Mouse (Mus musculus): Measurements from ENCODE around the gene Abca13. TPM values are rescaled to one million over a fixed set of nuclear protein-coding genes. Genes with fewer than 3 reads are reported as not detected.

The Abca13 gene
- 0.01 TPM in 1 of 2 replicates, not detected in the other for polyA plus RNA-seq (2012; rRNA removed; ENCODE audit: low replicate concordance)

DNA sequence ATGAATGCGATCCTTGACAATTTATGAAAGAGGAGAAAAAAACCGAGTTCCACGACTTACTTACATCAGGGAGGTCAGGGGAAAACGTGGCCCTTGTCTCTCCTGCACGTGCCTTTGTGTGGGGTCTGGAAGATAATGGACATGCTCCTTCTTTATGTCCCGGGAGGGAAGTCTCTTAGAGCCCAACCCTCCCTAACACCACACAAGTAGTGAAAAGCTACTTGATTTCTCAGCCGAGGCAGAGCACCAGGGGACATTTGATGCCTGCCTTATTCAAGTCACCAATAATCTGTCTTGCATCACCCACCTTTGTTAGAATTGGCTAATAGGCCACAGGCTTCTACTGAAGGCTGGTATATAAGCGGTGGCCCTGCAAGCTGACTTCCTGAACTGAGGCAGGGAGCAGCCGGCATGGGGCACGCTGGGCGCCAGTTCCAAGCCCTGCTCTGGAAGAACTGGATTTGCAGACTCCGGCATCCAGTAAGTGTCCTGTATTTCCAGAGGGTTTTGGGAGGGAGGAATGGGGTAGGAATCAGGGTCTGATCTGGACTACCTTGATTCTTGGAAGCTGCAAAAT lies at the start of gene Abca13:
Abca13 (plus strand) TSS at position 388 of the 577 bp plus-strand sequence.

Other genes starting within 250 kb of the Abca13 start
- gene Pkd1l1, start 218.7 kb upstream of the Abca13 start, polyA plus RNA-seq (2012; rRNA removed; ENCODE audit: low replicate concordance): 0.12 and 0.21 TPM in 2 replicates
- gene Hus1, start 180.8 kb upstream of the Abca13 start, polyA plus RNA-seq (2012; rRNA removed; ENCODE audit: low replicate concordance): 1.3 and 2.0 TPM in 2 replicates
- 0.66 and 2.3 TPM in 2 replicates for gene Gm11992, start 143.3 kb upstream of the Abca13 start, polyA plus RNA-seq (2012; rRNA removed; ENCODE audit: low replicate concordance)
- gene Sun3, start 143.0 kb upstream of the Abca13 start, polyA plus RNA-seq (2012; rRNA removed; ENCODE audit: low replicate concordance): 0.22 TPM in 1 of 2 replicates, not detected in the other
- 116 and 263 TPM in 2 replicates for gene Upp1, start 73.8 kb upstream of the Abca13 start, polyA plus RNA-seq (2012; rRNA removed; ENCODE audit: low replicate concordance)

Data from duodenum, adult 2 months (tissue).